Mouse (Mus musculus) small intestine, adult 2 months (tissue): Measurements from ENCODE around the gene Minos1. TPM values are rescaled to one million over a fixed set of nuclear protein-coding genes. Genes with fewer than 3 reads are reported as not detected.

ENCODE experiments used
- H3K27ac ChIP-seq: fragments of 200-500 bp; 2 replicates; pipeline ENCODE4 v1.5.1; 2012; ENCODE audit warnings: low read depth, low read length, control low read depth, inconsistent platforms; ENCODE audit not compliant: insufficient read depth
- H3K27me3 ChIP-seq: fragments of 200-500 bp; 2 replicates; pipeline ENCODE4 v1.6.1; 2012; ENCODE audit warnings: mild to moderate bottlenecking, moderate library complexity, low read length, inconsistent platforms; ENCODE audit not compliant: control insufficient read depth, insufficient read depth
- H3K36me3 ChIP-seq: fragments of 200-500 bp; 2 replicates; pipeline ENCODE4 v1.6.1; 2012; ENCODE audit warnings: mild to moderate bottlenecking, low read length, control low read depth, inconsistent platforms; ENCODE audit not compliant: control insufficient read depth, insufficient read depth
- H3K4me1 ChIP-seq: fragments of 200-500 bp; 2 replicates; pipeline ENCODE4 v1.6.1; 2012; ENCODE audit warnings: low read length, inconsistent platforms, mixed read lengths; ENCODE audit not compliant: control insufficient read depth, insufficient read depth, insufficient read length
- H3K4me3 ChIP-seq: fragments of 200-500 bp; 2 replicates; pipeline ENCODE4 v1.5.1; 2012; ENCODE audit warnings: low read depth, mild to moderate bottlenecking, control low read depth, inconsistent platforms, low read length, moderate library complexity
- CTCF ChIP-seq: fragments of 200-500 bp; IDR thresholded peaks from 2 replicates; pipeline ENCODE4 v1.5.1; 2012; ENCODE audit warnings: low read depth, mild to moderate bottlenecking, control low read depth, inconsistent platforms, low read length, moderate library complexity, mixed read lengths; ENCODE audit not compliant: insufficient replicate concordance, insufficient read length; ENCODE audit errors: extremely low read depth
- POLR2A ChIP-seq: fragments of 200-500 bp; IDR thresholded peaks from 2 replicates; pipeline ENCODE4 v1.6.1; 2012; ENCODE audit warnings: low read depth, mild to moderate bottlenecking, control low read depth, inconsistent platforms, low read length, moderate library complexity
- WGBS: fragments of 180-500 bp; shearing (Covaris S2); methylation state at CpG from one replicate; pipeline ENCODE4 v1.1.7; 2018; 5-methylcytosine and 5-hydroxymethylcytosine counted together
- polyA plus RNA-seq: library from polyadenylated mRNA; depleted of rRNA; stranded (reverse); fragments of >200 nt; gene quantifications from 2 replicates; pipeline ENCODE4 v1.2.3, GENCODE M21; 2012

The Minos1 gene
- polyA plus RNA-seq, 1 experiment, result 29.4 TPM

GRCm38 (mm10) chr4:139175061-139175971 lies 44.4 kb upstream of the Minos1 start:
- 18% methylated on average over 20 of the region's 20 CpGs for WGBS
- Histone ChIP-seq H3K36me3 (no peaks in the 10 kb centered on the region), H3K27ac (peak overlapping the region; percentile 88), H3K4me3 (peak overlapping the region; percentile 23; the same call in 1 of the 2 replicates), H3K4me1 (peaks cover 19% of the 10 kb centered on the region), H3K27me3 (no peaks in the 10 kb centered on the region)
- TF ChIP-seq CTCF, result no peak
- TF ChIP-seq POLR2A, result no peak

DNA sequence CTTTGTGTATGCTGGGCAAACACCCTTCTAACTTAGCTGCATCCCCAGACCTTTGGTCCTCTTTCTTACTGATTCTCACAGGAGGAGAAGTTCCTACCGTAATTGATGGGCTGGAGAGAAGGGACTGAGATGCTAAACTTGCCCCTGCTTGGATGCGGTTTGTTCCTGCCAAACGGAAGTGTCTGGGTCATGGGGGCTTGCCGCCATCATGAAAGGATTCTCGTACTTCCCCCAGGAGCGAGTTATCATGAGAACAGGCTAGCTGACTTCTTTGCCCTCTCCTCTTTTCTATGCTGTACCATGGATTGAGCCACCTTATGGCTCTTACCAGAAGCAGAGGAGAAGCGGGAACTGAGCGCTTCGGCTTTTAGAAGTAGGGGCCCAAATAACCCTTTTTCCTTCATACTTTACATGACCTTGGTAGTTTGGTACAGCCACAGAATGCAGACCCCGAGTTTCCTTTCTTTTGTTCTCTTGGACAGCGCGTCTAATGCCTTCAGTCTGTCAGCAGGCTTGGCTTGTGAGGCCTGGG lies 38.9 kb upstream of the Minos1 start:
- Histone ChIP-seq H3K4me3 (no peak overlapping the region), H3K4me1 (peaks cover 5% of the 10 kb centered on the region; the same call in 1 of the 2 replicates), H3K27ac (peak overlapping the region; percentile 55), H3K36me3 (no peaks in the 10 kb centered on the region), H3K27me3 (no peaks in the 10 kb centered on the region)
- WGBS, result 86% methylated on average over 12 of the region's 12 CpGs
- TF ChIP-seq CTCF (no peak), POLR2A (no peak)

- H3K27ac ChIP-seq, result peak overlapping the region; percentile 55
These were observed 38.3 kb upstream of the Minos1 start for GRCm38 (mm10) chr4:139168985-139169747.

DNA sequence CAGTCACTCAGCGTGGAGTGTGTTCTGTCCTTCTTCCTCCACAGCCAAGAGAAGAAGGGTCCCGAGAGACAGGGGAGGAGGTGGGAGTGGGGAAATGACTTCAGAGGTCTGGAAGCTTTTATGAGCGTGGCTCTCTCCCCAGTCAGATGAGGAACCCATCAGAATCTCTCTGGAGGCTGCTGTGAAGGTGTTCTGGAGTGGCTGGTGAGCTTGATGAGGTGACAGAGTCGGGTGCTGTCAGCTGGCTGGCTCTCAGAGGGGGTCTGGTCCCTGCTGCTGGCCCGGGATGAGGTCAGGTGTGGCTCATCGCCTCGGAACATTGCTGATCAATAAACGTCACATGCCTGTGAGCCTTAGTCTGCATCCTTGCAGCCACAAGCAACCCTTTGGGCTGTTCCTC lies 36.2 kb upstream of the Minos1 start:
- no peak overlapping the region for H3K4me3 ChIP-seq
- H3K27ac ChIP-seq, result no peak overlapping the region
- peaks cover 2% of the 10 kb centered on the region; the same call in 1 of the 2 replicates for H3K4me1 ChIP-seq
- H3K36me3 ChIP-seq, result no peaks in the 10 kb centered on the region
- TF ChIP-seq POLR2A (no peak), CTCF (no peak)
- WGBS, result 78% methylated on average over 8 of the region's 8 CpGs
- H3K27me3 ChIP-seq, result no peaks in the 10 kb centered on the region

More at GRCm38 (mm10) chr4:139168985-139169747, 38.3 kb upstream of the Minos1 start:
- no peaks in the 10 kb centered on the region for H3K36me3 ChIP-seq
- no peaks in the 10 kb centered on the region for H3K27me3 ChIP-seq
- WGBS, result 62% methylated on average over 15 of the region's 15 CpGs
- H3K4me3 ChIP-seq, result no peak overlapping the region
- TF ChIP-seq POLR2A (no peak), CTCF (no peak)
- H3K4me1 ChIP-seq, result peaks cover 2% of the 10 kb centered on the region; the same call in 1 of the 2 replicates

GRCm38 (mm10) chr4:139166244-139166643 lies 35.3 kb upstream of the Minos1 start:
- Histone ChIP-seq H3K27me3 (no peaks in the 10 kb centered on the region), H3K36me3 (no peaks in the 10 kb centered on the region), H3K27ac (no peak overlapping the region), H3K4me1 (peaks cover 2% of the 10 kb centered on the region; the same call in 1 of the 2 replicates), H3K4me3 (no peak overlapping the region)
- 82% methylated on average over 8 of the region's 8 CpGs for WGBS
- no peak for TF ChIP-seq CTCF
- no peak for TF ChIP-seq POLR2A

- Histone ChIP-seq H3K27ac (no peak overlapping the region), H3K4me3 (no peak overlapping the region), H3K36me3 (no peaks in the 10 kb centered on the region), H3K4me1 (peaks cover 2% of the 10 kb centered on the region; the same call in 1 of the 2 replicates), H3K27me3 (no peaks in the 10 kb centered on the region)
- TF ChIP-seq POLR2A, result no peak
- TF ChIP-seq CTCF, result no peak
- WGBS, result 50% methylated on average over 8 of the region's 8 CpGs
These were observed 34.3 kb upstream of the Minos1 start for GRCm38 (mm10) chr4:139165259-139165658.

- Histone ChIP-seq H3K27ac (no peak overlapping the region), H3K4me3 (no peak overlapping the region), H3K4me1 (no peaks in the 10 kb centered on the region), H3K36me3 (no peaks in the 10 kb centered on the region), H3K27me3 (no peaks in the 10 kb centered on the region)
- WGBS, result 90% methylated on average over 6 of the region's 6 CpGs
- no peak for TF ChIP-seq CTCF
- TF ChIP-seq POLR2A, result no peak
These were observed 33.2 kb upstream of the Minos1 start for GRCm38 (mm10) chr4:139164082-139164481.
